Mouse (Mus musculus): ENCODE data around the gene Bcl2l11. TPM values are rescaled to one million over a fixed set of nuclear protein-coding genes. Genes with fewer than 3 reads are reported as not detected.
A peak's percentile ranks its signal among the peaks of the same experiment; 100 is the strongest.

The Bcl2l11 gene
- polyA plus RNA-seq, 1 experiment from 2014 or later = 15.7 TPM

GRCm38 (mm10) chr2:128085481-128085880 lies 40.4 kb upstream of the Bcl2l11 start:
- no peak for DNase-seq (ENCODE audit: low spot score)
- Histone ChIP-seq H3K36me3 (ENCODE audit: insufficient read depth, low read length) (no peaks in the 10 kb centered on the region), H3K4me1 (replicated peaks; ENCODE audit: insufficient read depth, low read length) (peaks cover 10% of the 10 kb centered on the region; the same call in 1 of the 2 replicates), H3K27ac (no peak overlapping the region), H3K27me3 (ENCODE audit: insufficient read depth, low read length) (no peaks in the 10 kb centered on the region), H3K9ac (ENCODE audit: low read depth, low read length) (no peak overlapping the region), H3K4me2 (ENCODE audit: low read length) (no peak overlapping the region), H3K4me3 (replicated peaks; ENCODE audit: low read depth, low read length) (no peak overlapping the region), H3K9me3 (replicated peaks; ENCODE audit: low read length) (no peaks in the 10 kb centered on the region)
- no peak for ATAC-seq (replicated peaks; ENCODE audit: low FRiP score, low read depth)
- TF ChIP-seq CTCF (IDR thresholded peaks at IDR 0.05; ENCODE audit: low read depth) = no peak
- 97% methylated on average over 1 of the region's 1 CpGs for WGBS

- no peak for TF ChIP-seq CTCF (IDR thresholded peaks at IDR 0.05; ENCODE audit: low read depth)
- no peak overlapping the region for H3K4me3 ChIP-seq (replicated peaks; ENCODE audit: low read depth, low read length)
- no peaks in the 10 kb centered on the region for H3K27me3 ChIP-seq (ENCODE audit: insufficient read depth, low read length)
- H3K9me3 ChIP-seq (replicated peaks; ENCODE audit: low read length) = no peaks in the 10 kb centered on the region
- no peaks in the 10 kb centered on the region for H3K36me3 ChIP-seq (ENCODE audit: insufficient read depth, low read length)
- no peak overlapping the region for H3K27ac ChIP-seq
- no peak for ATAC-seq (replicated peaks; ENCODE audit: low FRiP score, low read depth)
- 17% methylated on average over 14 of the region's 14 CpGs for WGBS
- H3K4me2 ChIP-seq (ENCODE audit: low read length) = peak overlapping the region; percentile 35; the same call in 1 of the 2 replicates
- peak; percentile 63 for DNase-seq (ENCODE audit: low spot score)
- peaks cover 16% of the 10 kb centered on the region for H3K4me1 ChIP-seq (replicated peaks; ENCODE audit: insufficient read depth, low read length)
- H3K9ac ChIP-seq (ENCODE audit: low read depth, low read length) = no peak overlapping the region
Measured at GRCm38 (mm10) chr2:128086301-128086886, 39.4 kb upstream of the Bcl2l11 start.

- Histone ChIP-seq H3K9ac (ENCODE audit: low read depth, low read length) (no peak overlapping the region), H3K27ac (no peak overlapping the region), H3K4me3 (replicated peaks; ENCODE audit: low read depth, low read length) (no peak overlapping the region), H3K4me2 (ENCODE audit: low read length) (no peak overlapping the region), H3K4me1 (replicated peaks; ENCODE audit: insufficient read depth, low read length) (peaks cover 17% of the 10 kb centered on the region), H3K9me3 (replicated peaks; ENCODE audit: low read length) (no peaks in the 10 kb centered on the region), H3K36me3 (ENCODE audit: insufficient read depth, low read length) (no peaks in the 10 kb centered on the region), H3K27me3 (ENCODE audit: insufficient read depth, low read length) (no peaks in the 10 kb centered on the region)
- 43% methylated on average over 7 of the region's 7 CpGs for WGBS
- ATAC-seq (replicated peaks; ENCODE audit: low FRiP score, low read depth) = no peak
- TF ChIP-seq CTCF (IDR thresholded peaks at IDR 0.05; ENCODE audit: low read depth) = no peak
- DNase-seq (ENCODE audit: low spot score) = no peak
Measured at GRCm38 (mm10) chr2:128086996-128087526, 38.8 kb upstream of the Bcl2l11 start.

- WGBS = 77% methylated on average over 8 of the region's 8 CpGs
- Histone ChIP-seq H3K4me2 (ENCODE audit: low read length) (no peak overlapping the region), H3K4me1 (replicated peaks; ENCODE audit: insufficient read depth, low read length) (peaks cover 22% of the 10 kb centered on the region), H3K9ac (ENCODE audit: low read depth, low read length) (no peak overlapping the region), H3K36me3 (ENCODE audit: insufficient read depth, low read length) (no peaks in the 10 kb centered on the region), H3K27me3 (ENCODE audit: insufficient read depth, low read length) (no peaks in the 10 kb centered on the region), H3K4me3 (replicated peaks; ENCODE audit: low read depth, low read length) (no peak overlapping the region), H3K27ac (no peak overlapping the region), H3K9me3 (replicated peaks; ENCODE audit: low read length) (no peaks in the 10 kb centered on the region)
- ATAC-seq (replicated peaks; ENCODE audit: low FRiP score, low read depth) (no peak), DNase-seq (ENCODE audit: low spot score) (no peak)
- no peak for TF ChIP-seq CTCF (IDR thresholded peaks at IDR 0.05; ENCODE audit: low read depth)
Measured at GRCm38 (mm10) chr2:128087798-128088545, 37.9 kb upstream of the Bcl2l11 start.

GRCm38 (mm10) chr2:128090283-128090885 lies 35.5 kb upstream of the Bcl2l11 start:
- Histone ChIP-seq H3K4me3 (replicated peaks; ENCODE audit: low read depth, low read length) (no peak overlapping the region), H3K4me2 (ENCODE audit: low read length) (no peak overlapping the region), H3K27me3 (ENCODE audit: insufficient read depth, low read length) (no peaks in the 10 kb centered on the region), H3K9ac (ENCODE audit: low read depth, low read length) (no peak overlapping the region), H3K9me3 (replicated peaks; ENCODE audit: low read length) (no peaks in the 10 kb centered on the region), H3K36me3 (ENCODE audit: insufficient read depth, low read length) (no peaks in the 10 kb centered on the region), H3K4me1 (replicated peaks; ENCODE audit: insufficient read depth, low read length) (peaks cover 34% of the 10 kb centered on the region), H3K27ac (no peak overlapping the region)
- DNase-seq (ENCODE audit: low spot score) (no peak), ATAC-seq (replicated peaks; ENCODE audit: low FRiP score, low read depth) (no peak)
- no peak for TF ChIP-seq CTCF (IDR thresholded peaks at IDR 0.05; ENCODE audit: low read depth)
- WGBS = 90% methylated on average over 6 of the region's 6 CpGs

All from kidney, postnatal 0 days (tissue).